Mouse (Mus musculus) layer of hippocampus, adult 2 months (tissue): ENCODE data around the gene Epx. TPM values are rescaled to one million over a fixed set of nuclear protein-coding genes. Genes with fewer than 3 reads are reported as not detected.
"Not testable (repeated sequence)": the region's sequence is repeated elsewhere in the genome, so short reads cannot be mapped to it uniquely, and the experiment has no call there.

Experiments used
- DNase-seq, 2 experiments: peaks; one replicate each; pipeline ENCODE4 v3.0.0; 2022; ENCODE audit warnings: low spot score in 2 of 2
- H3K27ac ChIP-seq: fragments of 200-600 bp; 2 replicates; pipeline ENCODE4 v1.8.1; 2022
- H3K4me3 ChIP-seq: fragments of 200-600 bp; 2 replicates; pipeline ENCODE4 v1.8.1; 2022; ENCODE audit warnings: mild to moderate bottlenecking
- CTCF ChIP-seq: fragments of 200-600 bp; conservative IDR thresholded peaks from 2 replicates; pipeline ENCODE4 v1.8.1; 2022; ENCODE audit warnings: antibody characterized with exemption, mild to moderate bottlenecking, moderate library complexity
- long read RNA-seq, 2 experiments: library from polyadenylated mRNA; stranded (forward); transcript quantifications; one replicate each; pipeline ENCODE4 v2.0.0; 2021; ENCODE audit warnings: borderline mapping rate in 2 of 2
- total RNA-seq, 2 experiments: library from RNA; stranded (reverse); gene quantifications; 2 replicates each; pipeline ENCODE4 v1.2.3; 2021

The Epx gene
- not detected for total RNA-seq
- long read RNA-seq, experiment 1: 0 reads
- long read RNA-seq, experiment 2, partial matches to known transcripts: 0 of 1 reads
- long read RNA-seq, experiment 2, other reads (novel, unspliced or antisense): 1 of 1 reads

DNA sequence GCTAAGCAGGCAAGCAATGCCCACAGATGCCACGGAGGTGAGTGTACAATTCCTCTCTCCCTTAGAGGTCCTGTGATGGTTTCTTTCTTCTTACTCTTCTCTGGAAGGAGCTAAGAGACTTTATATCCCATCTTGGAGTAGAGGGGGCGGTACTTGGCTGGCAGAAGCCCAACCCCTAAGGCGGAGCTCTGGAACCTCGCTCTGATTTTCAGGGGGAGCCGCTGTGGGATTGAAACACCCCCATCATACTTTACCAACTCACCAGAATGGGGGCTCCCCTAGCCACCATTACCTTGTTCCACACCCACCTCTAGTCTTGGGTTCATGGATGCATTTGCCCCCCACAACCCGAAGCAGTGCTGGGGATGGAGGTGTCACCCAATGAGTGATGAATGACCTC is at the start of gene Epx:
Gene Epx (minus strand): TSS at position 101 of the 400 bp plus-strand sequence.
- H3K4me3 ChIP-seq: no peak within 1 kb of the TSS
- TF ChIP-seq CTCF: no peak
- H3K27ac ChIP-seq: no peak within 1 kb of the TSS
- DNase-seq: no peak

DNA sequence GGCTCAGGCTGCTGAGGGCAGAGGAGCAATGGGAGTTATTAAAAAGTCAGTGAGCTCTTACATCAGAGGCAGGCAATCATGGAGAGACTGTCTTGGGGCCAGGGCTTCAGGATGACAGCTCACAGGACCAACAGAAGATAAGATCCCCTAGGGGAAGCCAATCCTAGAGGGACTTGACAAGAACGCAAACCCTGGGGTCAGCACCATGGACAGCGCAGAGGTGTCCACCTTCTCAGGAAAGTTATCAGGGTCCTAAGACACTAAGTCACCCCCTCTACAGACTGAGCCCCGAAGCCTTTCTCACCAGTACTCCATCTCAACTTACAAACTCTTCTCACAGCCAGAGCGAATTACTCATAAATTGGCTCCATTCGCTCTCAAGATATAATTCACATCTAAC is 45.6 kb upstream of the Epx start, which contains the start of gene Olfr464:
Gene Olfr464 (minus strand): TSS at position 2 of the 400 bp plus-strand sequence.
- TF ChIP-seq CTCF: no peak
- Histone ChIP-seq H3K4me3 (no peak within 1 kb of the TSS), H3K27ac (no peak within 1 kb of the TSS)
- DNase-seq: no peak

DNA sequence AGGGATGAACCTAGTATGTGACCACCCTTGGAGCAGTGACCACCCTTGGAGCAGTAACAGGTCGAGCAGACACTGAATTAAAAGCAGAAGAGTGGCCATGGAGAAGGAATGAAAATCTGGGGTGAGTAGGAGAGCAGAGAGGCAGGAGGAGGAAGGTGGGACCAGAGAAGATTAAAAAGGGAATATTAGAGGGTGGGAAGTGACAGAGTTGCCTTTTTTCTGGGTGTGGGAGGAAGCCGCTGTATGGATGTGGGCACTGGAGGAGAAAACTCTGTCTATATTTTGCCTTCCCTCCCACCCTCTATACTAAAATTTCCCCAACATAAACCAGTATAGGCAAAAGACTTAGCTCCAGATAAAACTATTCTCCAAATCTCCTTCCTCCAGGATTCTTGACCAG is 45.0 kb upstream of the Epx start:
- no peak overlapping the region for H3K4me3 ChIP-seq
- DNase-seq: no peak
- H3K27ac ChIP-seq: no peak overlapping the region
- no peak for TF ChIP-seq CTCF

DNA sequence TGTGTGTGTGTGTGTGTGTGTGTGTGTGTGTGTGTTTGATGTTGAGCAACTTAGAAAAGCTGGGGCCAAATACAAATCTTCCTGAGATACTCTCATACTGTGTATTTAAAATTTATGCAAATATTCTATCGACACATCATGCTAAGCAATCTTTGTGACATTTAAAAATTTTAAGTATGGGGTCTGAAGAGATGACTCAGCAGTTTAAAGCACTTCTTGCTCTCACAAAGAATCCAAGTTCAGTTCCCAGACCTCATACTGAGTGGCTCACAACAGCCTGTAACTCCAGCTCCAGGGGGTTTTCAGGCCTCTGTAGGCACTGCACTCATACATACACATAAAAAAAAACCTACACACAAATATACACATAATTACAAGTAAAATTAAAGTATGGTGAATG is 40.7 kb upstream of the Epx start:
- TF ChIP-seq CTCF: no peak
- no peak overlapping the region for H3K4me3 ChIP-seq
- no peak for DNase-seq
- no peak overlapping the region for H3K27ac ChIP-seq

DNA sequence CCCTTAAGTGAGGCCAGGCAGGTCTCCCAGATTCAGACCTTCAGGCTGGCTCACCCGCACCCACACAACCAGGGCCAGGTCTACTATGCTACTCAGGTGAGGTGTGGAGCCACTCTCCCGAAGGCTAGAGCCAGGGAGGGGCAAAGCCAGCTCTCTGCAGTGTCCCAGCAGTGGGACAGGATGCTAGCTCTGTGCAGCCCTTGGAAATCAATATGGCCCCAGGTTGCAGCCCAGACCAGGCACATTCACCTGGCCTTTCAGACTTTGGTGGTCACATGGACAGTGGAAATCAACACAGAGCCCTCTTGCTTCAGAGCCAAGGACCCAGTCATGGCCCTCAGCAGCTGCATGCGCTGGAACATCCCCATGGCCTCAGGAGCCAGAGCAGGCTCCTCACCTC is 29.0 kb upstream of the Epx start:
- TF ChIP-seq CTCF: no peak
- Histone ChIP-seq H3K4me3 (no peak overlapping the region), H3K27ac (no peak overlapping the region)
- no peak for DNase-seq

DNA sequence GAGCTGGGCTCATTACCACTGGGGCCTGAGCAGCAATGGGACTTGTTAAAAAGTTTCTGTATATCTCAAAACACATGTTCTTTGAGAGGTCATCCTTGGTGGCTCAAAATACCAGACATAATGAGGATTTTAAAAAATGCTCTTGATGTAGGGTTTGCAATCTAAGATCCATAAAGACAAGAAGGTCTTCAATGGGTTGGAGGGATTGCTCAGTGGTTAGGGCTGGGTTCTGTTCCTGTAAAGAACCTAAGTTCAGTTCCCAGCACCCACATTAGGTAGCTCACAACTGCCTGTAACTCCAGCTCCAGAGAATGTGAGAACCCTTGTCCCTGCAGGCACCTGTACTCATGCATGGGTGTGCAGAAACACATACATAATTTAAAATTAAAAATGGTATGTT is 22.0 kb upstream of the Epx start, which contains the start of gene Olfr463:
Gene Olfr463 (minus strand): TSS at position 101 of the 400 bp plus-strand sequence.
- no peak within 1 kb of the TSS for H3K4me3 ChIP-seq
- DNase-seq: no peak
- H3K27ac ChIP-seq: no peak within 1 kb of the TSS
- no peak for TF ChIP-seq CTCF

DNA sequence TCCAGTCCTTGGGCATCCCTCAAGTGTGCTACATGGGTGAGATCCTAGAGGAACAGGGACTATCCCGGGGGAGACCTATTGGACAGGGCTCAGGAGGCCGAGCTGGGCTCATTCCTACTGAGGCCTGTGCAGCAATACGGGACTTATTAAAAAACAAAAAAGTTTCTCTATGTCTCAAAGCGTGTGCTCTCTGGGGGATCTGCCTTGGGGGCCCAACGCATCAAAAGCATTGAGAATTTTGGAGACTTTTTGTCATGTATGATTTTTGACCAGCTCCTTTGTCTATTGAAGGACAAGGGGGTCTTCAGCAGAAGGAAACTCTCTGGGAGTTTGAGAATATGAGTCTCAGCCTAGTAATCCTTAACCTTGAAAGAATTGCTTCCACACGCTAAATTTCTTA is 16.8 kb upstream of the Epx start, which contains the start of gene Olfr462:
Gene Olfr462 (minus strand): TSS at position 101 of the 400 bp plus-strand sequence.
- no peak within 1 kb of the TSS for H3K27ac ChIP-seq
- no peak for DNase-seq
- H3K4me3 ChIP-seq: no peak within 1 kb of the TSS
- no peak for TF ChIP-seq CTCF

DNA sequence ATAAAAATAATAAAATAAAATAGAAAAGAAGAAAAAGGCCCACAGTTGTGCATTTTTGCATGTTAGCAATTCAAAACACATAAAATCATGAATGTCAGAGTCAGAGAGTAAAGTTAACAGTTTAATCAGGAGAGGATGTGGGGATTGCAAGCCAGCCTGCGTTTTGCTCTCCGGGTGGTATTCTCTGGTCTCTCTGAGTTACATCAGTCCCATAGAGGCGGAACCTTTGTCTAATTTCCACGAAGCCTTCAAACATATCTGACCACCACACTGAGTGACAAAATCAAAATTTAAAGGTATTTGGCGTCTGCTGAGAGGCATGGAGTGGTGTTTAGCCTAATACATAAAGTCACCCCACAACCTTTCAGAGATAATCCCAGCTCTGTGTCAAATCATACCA is 9.5 kb upstream of the Epx start:
- no peak for DNase-seq
- H3K4me3 ChIP-seq: no peak overlapping the region
- TF ChIP-seq CTCF: no peak
- H3K27ac ChIP-seq: no peak overlapping the region

DNA sequence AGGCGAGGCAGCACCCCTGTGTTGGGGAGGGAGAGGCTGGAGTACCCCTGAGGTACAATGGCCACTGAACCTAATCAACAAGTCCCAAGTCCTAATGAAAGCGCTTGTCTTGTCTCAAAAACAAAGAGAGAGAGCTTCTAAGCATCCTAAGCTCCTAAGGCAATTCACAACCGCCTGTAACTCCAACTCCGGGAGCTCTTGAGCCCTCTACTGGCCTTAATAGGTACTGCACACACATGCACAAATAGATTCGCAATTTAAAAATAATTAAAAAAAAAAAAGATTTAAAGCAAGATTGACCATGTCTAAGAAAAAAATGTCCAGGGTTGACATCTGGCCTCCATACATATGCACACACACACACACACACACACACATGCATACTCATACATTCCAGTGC is 8.2 kb upstream of the Epx start:
- TF ChIP-seq CTCF: peak; percentile 73
- H3K27ac ChIP-seq: no peak overlapping the region
- DNase-seq: no peak
- no peak overlapping the region for H3K4me3 ChIP-seq

DNA sequence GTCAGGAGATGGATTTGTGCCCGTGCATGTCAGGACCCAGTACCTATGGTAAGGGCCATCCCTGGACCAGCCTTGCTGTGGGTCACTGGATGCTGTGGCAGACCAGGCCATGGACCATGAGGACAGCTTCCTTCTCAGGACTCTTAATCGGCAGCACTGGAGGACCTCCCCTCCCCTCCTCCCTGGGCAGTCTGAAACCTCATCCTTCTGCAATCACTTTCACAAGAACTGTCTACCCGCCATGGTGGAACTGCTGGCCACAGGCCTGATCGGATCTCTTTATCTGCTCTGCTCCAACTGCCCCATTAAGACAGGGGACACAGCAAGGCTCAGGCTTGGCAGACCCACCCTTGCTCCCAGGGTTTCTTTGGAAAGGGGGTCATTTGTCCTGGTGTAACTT is 6.4 kb upstream of the Epx start:
- no peak overlapping the region for H3K4me3 ChIP-seq
- no peak overlapping the region for H3K27ac ChIP-seq
- no peak for TF ChIP-seq CTCF
- DNase-seq: no peak

DNA sequence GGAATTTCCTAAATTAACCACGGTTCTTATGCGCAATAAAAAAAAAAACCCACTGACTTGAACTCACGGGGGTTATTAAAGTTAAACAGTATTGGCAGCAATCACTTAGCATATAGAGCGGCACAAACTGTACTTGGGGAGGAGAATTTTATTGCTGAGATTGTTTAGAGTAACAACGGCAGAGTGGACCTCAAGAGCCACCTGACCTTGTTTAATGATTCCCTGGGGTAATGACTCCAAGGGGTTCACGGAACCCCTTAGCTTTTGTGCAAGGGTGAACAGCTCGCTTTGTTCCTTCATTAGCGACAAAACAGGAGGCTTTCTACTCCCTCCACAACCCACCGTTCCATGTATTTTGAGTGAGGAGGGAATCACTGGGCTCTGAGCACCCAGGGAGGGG is 4.5 kb upstream of the Epx start:
- Histone ChIP-seq H3K4me3 (no peak overlapping the region), H3K27ac (no peak overlapping the region)
- no peak for TF ChIP-seq CTCF
- no peak for DNase-seq

DNA sequence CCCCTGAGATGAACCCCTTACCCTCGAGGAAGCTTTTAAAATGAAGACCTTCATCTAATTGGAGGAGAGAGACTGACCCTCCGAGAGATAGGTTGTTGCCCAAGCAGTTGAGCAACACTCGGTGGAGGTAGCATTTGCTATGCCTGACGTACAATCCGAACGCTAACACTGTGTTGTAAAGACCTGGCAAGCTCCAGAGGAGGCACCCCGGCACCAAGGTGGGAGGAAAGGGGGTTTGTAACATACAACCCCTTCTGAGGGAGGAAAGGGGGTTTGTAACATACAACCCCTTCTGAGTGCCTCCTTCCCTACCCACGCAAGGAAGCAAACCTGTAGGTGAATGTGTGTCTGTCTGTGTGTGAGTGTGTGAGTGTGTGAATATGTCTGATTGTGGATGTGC is 3.6 kb downstream of the Epx start:
- no peak for DNase-seq
- H3K4me3 ChIP-seq: no peak overlapping the region
- H3K27ac ChIP-seq: no peak overlapping the region
- no peak for TF ChIP-seq CTCF

DNA sequence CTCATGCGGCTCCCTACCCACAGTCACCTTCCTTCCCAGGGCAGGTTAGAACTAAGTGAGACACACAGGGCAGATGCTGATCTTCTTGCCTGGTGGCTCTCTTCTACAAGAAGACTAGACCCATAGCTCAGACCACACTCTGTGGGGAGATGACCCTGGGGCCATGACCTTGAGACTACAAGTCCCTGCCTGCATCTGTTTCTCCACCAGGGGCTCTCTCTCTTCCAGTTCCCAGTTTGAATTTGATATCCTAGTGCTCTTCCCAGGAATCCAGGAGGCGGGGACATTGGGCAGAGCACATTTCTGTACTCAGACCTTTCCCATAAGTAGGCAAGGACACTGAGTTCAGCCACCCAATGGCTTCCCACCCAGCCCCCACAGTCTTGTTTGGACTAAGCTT is 5.2 kb downstream of the Epx start:
- Histone ChIP-seq H3K27ac (no peak overlapping the region), H3K4me3 (no peak overlapping the region)
- TF ChIP-seq CTCF: no peak
- DNase-seq: no peak

DNA sequence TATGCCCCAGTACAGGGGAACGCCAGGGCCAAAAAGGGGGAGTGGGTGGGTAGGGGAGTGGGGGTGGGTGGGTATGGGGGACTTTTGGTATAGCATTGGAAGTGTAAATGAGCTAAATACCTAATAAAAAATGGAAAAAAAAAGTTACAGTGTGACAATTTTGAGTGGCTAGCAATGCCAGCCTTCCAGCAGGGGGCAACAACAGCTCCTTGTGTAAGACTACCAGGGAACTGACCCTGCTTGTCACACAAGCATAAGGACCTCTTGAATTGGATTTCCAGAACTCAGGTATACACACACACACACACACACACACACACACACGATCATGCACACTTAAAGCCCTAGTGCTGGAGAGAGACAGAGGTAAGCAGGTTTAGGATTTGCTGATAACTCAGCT is 8.4 kb downstream of the Epx start:
- peak; percentile 51 for TF ChIP-seq CTCF
- not testable (repeated sequence) for DNase-seq, H3K4me3 ChIP-seq, H3K27ac ChIP-seq

DNA sequence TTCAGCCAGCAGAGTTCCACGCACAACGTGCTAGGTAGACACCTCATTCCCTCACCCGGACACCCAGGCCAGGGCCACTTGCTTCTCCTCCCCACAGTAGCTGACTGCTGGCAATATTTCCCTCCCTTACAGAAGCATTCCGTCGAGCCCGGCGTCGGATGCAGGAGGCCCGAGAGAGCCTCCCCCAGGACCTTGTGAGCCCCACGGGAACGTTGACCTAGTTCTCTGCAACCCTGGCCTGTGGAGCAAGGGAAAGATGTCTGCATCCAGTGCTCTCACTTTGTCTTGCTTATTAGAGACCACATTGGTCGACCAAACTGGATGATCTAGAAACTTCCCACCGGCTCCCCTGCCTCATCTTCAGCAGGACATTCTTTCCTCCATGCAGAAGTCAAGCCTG is 12.5 kb downstream of the Epx start:
- Histone ChIP-seq H3K27ac (no peak overlapping the region), H3K4me3 (no peak overlapping the region)
- DNase-seq: no peak
- no peak for TF ChIP-seq CTCF
